Comparison of ENCODE assay signal across 16 mouse cellular contexts in genomic region chr14:80047368-80048101, GRCm38 (mm10).
DNase-seq lines count a peak whose midpoint lies in the region; ATAC-seq and TF ChIP-seq lines count a peak whose summit lies in the region.
"Had no signal": no experiment of that assay in that cellular context is flagged by ENCODE, and none has a peak within 500 bp of the region (broad histone marks: within the 10 kb centered on the region; RNA-seq: fewer than 3 reads in every experiment).

No protein-coding gene starts in this region.

- no peaks in the 10 kb centered on the region for H3K27me3 ChIP-seq in hindbrain, postnatal 0 days (ENCODE audit: insufficient read depth, low read length)
- no peaks in the 10 kb centered on the region for H3K27me3 ChIP-seq in hindbrain, embryonic 10.5 days (ENCODE audit: insufficient read depth, poor library complexity, severe bottlenecking)
- H3K27me3 ChIP-seq in midbrain, embryonic 12.5 days = no peaks in the 10 kb centered on the region
- H3K27me3 ChIP-seq in midbrain, embryonic 13.5 days = no peaks in the 10 kb centered on the region
- no peaks in the 10 kb centered on the region for H3K27me3 ChIP-seq in stomach, postnatal 0 days (ENCODE audit: control insufficient read depth, insufficient read depth, low read length)
- H3K27me3 ChIP-seq in liver, embryonic 11.5 days (replicated peaks; ENCODE audit: control insufficient read depth, insufficient read depth, low read length) = no peaks in the 10 kb centered on the region
- H3K27me3 ChIP-seq: limb, embryonic 13.5 days had no signal

- no peak overlapping the region for H3K9ac ChIP-seq in hindbrain, postnatal 0 days (replicated peaks; ENCODE audit: low read length)
- no peak overlapping the region for H3K9ac ChIP-seq in midbrain, embryonic 12.5 days (replicated peaks)
- no peak overlapping the region for H3K9ac ChIP-seq in midbrain, embryonic 13.5 days (replicated peaks)
- no peak overlapping the region for H3K9ac ChIP-seq in stomach, postnatal 0 days (ENCODE audit: low read length)
- H3K9ac ChIP-seq in liver, embryonic 11.5 days (ENCODE audit: low read depth, low read length) = no peak overlapping the region
- H3K9ac ChIP-seq: limb, embryonic 13.5 days; liver, postnatal 0 days had no signal

- TF ChIP-seq EP300 in stomach, postnatal 0 days (optimal IDR thresholded peaks at IDR 0.05) = no peak

- H3K4me2 ChIP-seq in hindbrain, postnatal 0 days (ENCODE audit: low read depth, low read length) = no peak overlapping the region
- H3K4me2 ChIP-seq in midbrain, embryonic 12.5 days (replicated peaks) = no peak overlapping the region
- no peak overlapping the region for H3K4me2 ChIP-seq in midbrain, embryonic 13.5 days (replicated peaks)
- no peak overlapping the region for H3K4me2 ChIP-seq in stomach, postnatal 0 days (replicated peaks; ENCODE audit: low read depth)
- no peak overlapping the region for H3K4me2 ChIP-seq in liver, embryonic 11.5 days
- H3K4me2 ChIP-seq: limb, embryonic 13.5 days had no signal

- TF ChIP-seq CTCF in hindbrain, postnatal 0 days (IDR thresholded peaks at IDR 0.05; ENCODE audit: low read depth) = 0 out of 2 replicates have a peak, but pooled peaks have one; percentile 22
- peak; percentile 33; the same call in 1 of the 2 replicates for TF ChIP-seq CTCF in stomach, postnatal 0 days (IDR thresholded peaks at IDR 0.05; ENCODE audit: low read depth)

- WGBS in hindbrain, postnatal 0 days = 50% methylated on average over 5 of the region's 5 CpGs
- WGBS in hindbrain, embryonic 10.5 days = 52% methylated on average over 5 of the region's 5 CpGs
- WGBS in midbrain, embryonic 12.5 days = 47% methylated on average over 5 of the region's 5 CpGs
- 50% methylated on average over 5 of the region's 5 CpGs for WGBS in midbrain, embryonic 13.5 days
- 61% methylated on average over 5 of the region's 5 CpGs for WGBS in stomach, postnatal 0 days
- 49% methylated on average over 5 of the region's 5 CpGs for WGBS in liver, embryonic 11.5 days

- no peak overlapping the region for H3K4me3 ChIP-seq in hindbrain, postnatal 0 days (ENCODE audit: low read length)
- H3K4me3 ChIP-seq in hindbrain, embryonic 10.5 days = no peak overlapping the region
- no peak overlapping the region for H3K4me3 ChIP-seq in midbrain, embryonic 12.5 days
- no peak overlapping the region for H3K4me3 ChIP-seq in midbrain, embryonic 13.5 days (replicated peaks)
- no peak overlapping the region for H3K4me3 ChIP-seq in stomach, postnatal 0 days (ENCODE audit: low read depth, low read length)
- no peak overlapping the region for H3K4me3 ChIP-seq in liver, embryonic 11.5 days (ENCODE audit: low read depth, low read length)
- H3K4me3 ChIP-seq: limb, embryonic 13.5 days had no signal

- H3K9me3 ChIP-seq in hindbrain, postnatal 0 days (ENCODE audit: low read length) = no peaks in the 10 kb centered on the region
- 0 out of 2 replicates have a peak, but pooled peaks cover 2% of the 10 kb centered on the region for H3K9me3 ChIP-seq in hindbrain, embryonic 10.5 days
- no peaks in the 10 kb centered on the region for H3K9me3 ChIP-seq in midbrain, embryonic 12.5 days
- H3K9me3 ChIP-seq in midbrain, embryonic 13.5 days = no peaks in the 10 kb centered on the region
- no peaks in the 10 kb centered on the region for H3K9me3 ChIP-seq in stomach, postnatal 0 days (ENCODE audit: control insufficient read depth, low read length)
- no peaks in the 10 kb centered on the region for H3K9me3 ChIP-seq in liver, embryonic 11.5 days (ENCODE audit: control insufficient read depth, low read length)
- H3K9me3 ChIP-seq: limb, embryonic 13.5 days had no signal

- no peak overlapping the region for H3K27ac ChIP-seq in hindbrain, postnatal 0 days
- H3K27ac ChIP-seq in hindbrain, embryonic 10.5 days = no peak overlapping the region
- peak overlapping the region; percentile 39; the same call in 1 of the 2 replicates for H3K27ac ChIP-seq in midbrain, embryonic 12.5 days (replicated peaks)
- no peak overlapping the region for H3K27ac ChIP-seq in midbrain, embryonic 13.5 days
- H3K27ac ChIP-seq in stomach, postnatal 0 days (replicated peaks) = no peak overlapping the region
- H3K27ac ChIP-seq in liver, embryonic 11.5 days (ENCODE audit: low read depth, low read length) = no peak overlapping the region
- H3K27ac ChIP-seq: limb, embryonic 13.5 days had no signal

- 0 out of 2 replicates have a peak, but pooled peaks cover 2% of the 10 kb centered on the region for H3K4me1 ChIP-seq in hindbrain, postnatal 0 days (ENCODE audit: insufficient read depth, low read length)
- H3K4me1 ChIP-seq in hindbrain, embryonic 10.5 days (replicated peaks) = peaks cover 10% of the 10 kb centered on the region
- peaks cover 10% of the 10 kb centered on the region for H3K4me1 ChIP-seq in midbrain, embryonic 12.5 days
- H3K4me1 ChIP-seq in midbrain, embryonic 13.5 days (replicated peaks) = 0 out of 2 replicates have a peak, but pooled peaks cover 8% of the 10 kb centered on the region
- H3K4me1 ChIP-seq in stomach, postnatal 0 days (replicated peaks; ENCODE audit: control insufficient read depth, insufficient read depth) = no peaks in the 10 kb centered on the region
- H3K4me1 ChIP-seq in liver, embryonic 11.5 days (replicated peaks; ENCODE audit: control insufficient read depth, insufficient read depth, low read length) = no peaks in the 10 kb centered on the region

- no peaks in the 10 kb centered on the region for H3K36me3 ChIP-seq in hindbrain, postnatal 0 days (ENCODE audit: insufficient read depth, low read length)
- no peaks in the 10 kb centered on the region for H3K36me3 ChIP-seq in hindbrain, embryonic 10.5 days
- no peaks in the 10 kb centered on the region for H3K36me3 ChIP-seq in midbrain, embryonic 12.5 days
- no peaks in the 10 kb centered on the region for H3K36me3 ChIP-seq in midbrain, embryonic 13.5 days
- no peaks in the 10 kb centered on the region for H3K36me3 ChIP-seq in stomach, postnatal 0 days (ENCODE audit: control insufficient read depth, insufficient read depth, low read length)
- H3K36me3 ChIP-seq in liver, embryonic 11.5 days (ENCODE audit: control insufficient read depth, insufficient read depth, low read length) = no peaks in the 10 kb centered on the region
- H3K36me3 ChIP-seq: limb, embryonic 13.5 days had no signal

- ATAC-seq in hindbrain, postnatal 0 days = no peak
- ATAC-seq in midbrain, embryonic 12.5 days (ENCODE audit: low FRiP score, low read depth) = no peak
- no peak for ATAC-seq in midbrain, embryonic 13.5 days
- ATAC-seq in stomach, postnatal 0 days (ENCODE audit: low FRiP score, low TSS enrichment) = no peak
- ATAC-seq in liver, embryonic 11.5 days (replicated peaks; ENCODE audit: low FRiP score) = no peak
- ATAC-seq: forebrain, embryonic 14.5 days; intestine, embryonic 16.5 days; liver, postnatal 0 days had no signal

- peak; percentile 44 for DNase-seq in hindbrain, postnatal 0 days (ENCODE audit: low spot score)
- no peak for DNase-seq in hindbrain, embryonic 10.5 days (ENCODE audit: low spot score)
- DNase-seq in embryo, embryonic 9.5 days (ENCODE audit: extremely low spot score) = peak; percentile 4
- DNase-seq in stomach, postnatal 0 days (ENCODE audit: low spot score) = no peak
- no peak for DNase-seq in liver, embryonic 11.5 days (ENCODE audit: low spot score)
- DNase-seq: adrenal gland, postnatal 10 days; cerebellum, postnatal 14 days; gastrocnemius, postnatal 14 days; layer of hippocampus, postnatal 36 days; liver, postnatal 0 days; lung, postnatal 4 days had no signal

Comparison
In these comparisons a context has a peak if more than half of its experiments do, and no peak if none do; other contexts are left out.
1. DNase-seq: peak in hindbrain, postnatal 0 days (single experiment) and embryo, embryonic 9.5 days (single experiment); none in hindbrain, embryonic 10.5 days (single experiment), stomach, postnatal 0 days (single experiment) and liver, embryonic 11.5 days (single experiment).